Mouse (Mus musculus) heart, embryonic 13.5 days (tissue): ENCODE results near the gene Xrra1. TPM values are rescaled to one million over a fixed set of nuclear protein-coding genes. Genes with fewer than 3 reads are reported as not detected.

ENCODE experiments used
- polyA plus RNA-seq: library from polyadenylated mRNA; unstranded; fragments of >200 nt; fragmentation: Nextera tagmentation; extraction: Ambion mirVana; gene quantifications from 2 replicates; pipeline ENCODE4 v1.2.1, GENCODE M21; 2015

Gene Xrra1
- polyA plus RNA-seq, 1 experiment from 2014 or later: 0.15 TPM

Other genes starting within 250 kb of the Xrra1 start
- gene Tpbgl, start 232.0 kb upstream of the Xrra1 start, polyA plus RNA-seq: 0.78 and 1.7 TPM in 2 replicates
- gene Slco2b1, start 147.8 kb upstream of the Xrra1 start, polyA plus RNA-seq: 1.6 TPM in 2 replicates
- not detected in 2 replicates for gene Olfr520, start 128.8 kb upstream of the Xrra1 start, polyA plus RNA-seq
- not detected in 2 replicates for gene Olfr521, start 95.6 kb upstream of the Xrra1 start, polyA plus RNA-seq
- gene Neu3, start 30.7 kb upstream of the Xrra1 start, polyA plus RNA-seq: 3.1 and 3.9 TPM in 2 replicates
- 187 and 211 TPM in 2 replicates for gene Spcs2, start 4.3 kb downstream of the Xrra1 start, polyA plus RNA-seq
- 2.7 and 2.8 TPM in 2 replicates for gene Rnf169, start 121.3 kb downstream of the Xrra1 start, polyA plus RNA-seq
- 0.48 and 0.49 TPM in 2 replicates for gene Chrdl2, start 147.1 kb downstream of the Xrra1 start, polyA plus RNA-seq